9 mouse cellular contexts compared by ENCODE assay signal in the genomic region with DNA sequence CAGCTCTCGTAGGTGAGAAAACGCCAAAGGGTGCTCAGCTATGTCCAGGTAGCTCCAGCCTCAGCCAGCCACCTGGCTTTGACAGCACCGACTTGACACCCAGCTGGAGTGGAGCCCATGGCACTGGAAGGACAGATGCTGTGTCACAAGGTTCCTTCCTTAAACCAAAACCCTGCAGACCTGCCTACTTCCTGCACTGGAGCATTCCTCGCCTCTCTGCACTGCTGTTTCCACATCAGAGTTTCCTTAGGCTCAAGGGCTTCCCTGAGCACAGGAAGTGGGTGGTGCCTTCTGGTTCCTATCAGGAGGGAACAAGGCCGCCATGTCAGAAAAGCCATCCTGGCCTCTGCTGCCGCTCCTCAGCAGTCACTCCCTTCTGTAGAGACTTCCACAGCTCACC. TPM values are rescaled to one million over a fixed set of nuclear protein-coding genes. Genes with fewer than 3 reads are reported as not detected.
DNase-seq lines count a peak whose midpoint lies in the region; ATAC-seq and TF ChIP-seq lines count a peak whose summit lies in the region.
"Had no signal": no experiment of that assay in that cellular context is flagged by ENCODE, and none has a peak within 500 bp of the region (broad histone marks: within the 10 kb centered on the region; RNA-seq: fewer than 3 reads in every experiment).

No protein-coding gene starts in this region.

- peak; percentile 43 for DNase-seq in embryo, embryonic 10 days (ENCODE audit: low spot score)
- DNase-seq in embryo, embryonic 9.5 days (ENCODE audit: extremely low spot score): no peak
- peak; percentile 78 for DNase-seq in lung, postnatal 10 days
- DNase-seq in right cerebral cortex, postnatal 4 days: no peak
- no peak for DNase-seq in left cerebral cortex, adult 9 months (ENCODE audit: low spot score in 2 of 2)
- no peak for DNase-seq in layer of hippocampus, adult 11-12 months (ENCODE audit: low spot score)

- TF ChIP-seq CTCF in bone marrow macrophage, adult 2 months (IDR thresholded peaks at IDR 0.05; ENCODE audit: low read depth, low read length): no peak

- H3K4me2 ChIP-seq in intestine, embryonic 15.5 days (replicated peaks): no peak overlapping the region

- H3K4me3 ChIP-seq in bone marrow macrophage, adult 2 months (ENCODE audit: insufficient read depth, low read length): no peak overlapping the region
- no peak overlapping the region for H3K4me3 ChIP-seq in intestine, embryonic 15.5 days (replicated peaks)
- H3K4me3 ChIP-seq: erythroblast, embryonic 14.5 days had no signal

- no peaks in the 10 kb centered on the region for H3K27me3 ChIP-seq in intestine, embryonic 15.5 days (replicated peaks)

- peaks cover 51% of the 10 kb centered on the region for H3K4me1 ChIP-seq in bone marrow macrophage, adult 2 months (ENCODE audit: control insufficient read depth, insufficient read depth, low read length)
- H3K4me1 ChIP-seq in intestine, embryonic 15.5 days (replicated peaks): peaks cover 37% of the 10 kb centered on the region

- TF ChIP-seq POLR2A in bone marrow macrophage, adult 2 months (IDR thresholded peaks at IDR 0.05; ENCODE audit: borderline replicate concordance, low read depth, low read length): no peak

- H3K27ac ChIP-seq in bone marrow macrophage, adult 2 months (ENCODE audit: insufficient read depth, low read depth, low read length): peak overlapping the region; percentile 74
- H3K27ac ChIP-seq in intestine, embryonic 15.5 days: 0 out of 2 replicates have a peak overlapping the region, but pooled peaks have one; percentile 32

- no peaks in the 10 kb centered on the region for H3K36me3 ChIP-seq in intestine, embryonic 15.5 days

- H3K9me3 ChIP-seq in intestine, embryonic 15.5 days: no peaks in the 10 kb centered on the region

- no peak overlapping the region for H3K9ac ChIP-seq in intestine, embryonic 15.5 days

- 69% methylated on average over 6 of the region's 6 CpGs for WGBS in intestine, embryonic 15.5 days

- no peak for ATAC-seq in intestine, embryonic 15.5 days

RNA-seq across cellular contexts. Expression of gene Sipa1l2, which starts 51.3 kb away (rescaled TPM):
- polyA plus RNA-seq in bone marrow macrophage, adult 2 months (2012; ENCODE audit: insufficient read depth, insufficient read length, missing spikeins): 7.1 and 9.1 TPM in 2 replicates
- polyA plus RNA-seq in intestine, embryonic 15.5 days (2015; fragmentation: Nextera tagmentation; extraction: Ambion mirVana): 7.4 and 7.6 TPM in 2 replicates

Comparison
In these comparisons a context has a peak if more than half of its experiments do, and no peak if none do; other contexts are left out.
1. DNase-seq: peak in embryo, embryonic 10 days (single experiment) and lung, postnatal 10 days (single experiment); none in embryo, embryonic 9.5 days (single experiment), right cerebral cortex, postnatal 4 days (single experiment), left cerebral cortex, adult 9 months (0 of 2) and layer of hippocampus, adult 11-12 months (single experiment).